Mouse (Mus musculus) heart, postnatal 0 days (tissue): Measurements from ENCODE around the gene Lrrc45.
"Not testable (repeated sequence)": the region's sequence is repeated elsewhere in the genome, so short reads cannot be mapped to it uniquely, and the experiment has no call there.

Experiments used
- CTCF ChIP-seq: IDR thresholded peaks from 2 replicates; pipeline ENCODE4 v1.5.1; 2016; ENCODE audit warnings: antibody characterized with exemption, control low read depth, low read depth
- EP300 ChIP-seq: IDR thresholded peaks from 2 replicates; pipeline ENCODE4 v1.6.1; 2016; ENCODE audit warnings: antibody characterized with exemption, low read depth

- not testable (repeated sequence) for TF ChIP-seq CTCF, EP300
These were observed 48.9 kb downstream of the Lrrc45 start, which contains the start of gene Hmga1b for GRCm38 (mm10) chr11:120762672-120763041.
